Mouse (Mus musculus) adrenal gland, postnatal 25 days (tissue): ENCODE measurements at regions not wholly inside any gene's neighbourhood (a gene's known extent, or its start where the extent isn't known, plus 50 kb on each side); places are given as distances from the start of the nearest gene placed in this dataset.

Experiments used
- DNase-seq: peaks from one replicate; pipeline ENCODE4 v3.0.0; 2021; ENCODE audit warnings: mixed read lengths

- no peak for DNase-seq
Measured at GRCm38 (mm10) chr19:32881443-32881842, 124.1 kb downstream of the Pten start.

DNA sequence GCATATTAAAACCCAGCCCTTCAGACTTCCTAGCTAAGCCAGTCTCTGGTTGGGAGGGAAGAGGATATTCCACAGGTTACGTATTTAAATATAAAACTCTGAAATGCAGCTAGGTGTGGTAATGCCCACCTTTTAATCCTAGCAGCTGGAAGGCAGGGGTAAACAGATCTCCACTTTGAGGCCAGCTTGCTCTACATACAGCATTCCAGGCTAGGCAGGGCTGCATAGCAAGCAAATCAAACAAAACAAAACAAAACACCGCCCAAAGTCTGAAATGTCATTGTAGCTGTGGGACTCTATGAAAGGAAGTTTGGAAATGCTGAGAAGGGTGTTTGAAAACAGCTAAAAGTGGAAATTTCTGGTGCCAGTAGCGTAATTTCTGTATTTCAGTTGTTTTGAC is 127.0 kb downstream of the Pten start:
- DNase-seq, result no peak

- no peak for DNase-seq
Measured at GRCm38 (mm10) chr19:32885481-32886131, 128.3 kb downstream of the Pten start.

GRCm38 (mm10) chr19:32887190-32887589 is 129.9 kb downstream of the Pten start:
- no peak for DNase-seq

- DNase-seq, result no peak
Measured at GRCm38 (mm10) chr19:32888616-32889305, 131.5 kb downstream of the Pten start.

GRCm38 (mm10) chr19:32890801-32891200 is 133.5 kb downstream of the Pten start:
- DNase-seq, result no peak

DNA sequence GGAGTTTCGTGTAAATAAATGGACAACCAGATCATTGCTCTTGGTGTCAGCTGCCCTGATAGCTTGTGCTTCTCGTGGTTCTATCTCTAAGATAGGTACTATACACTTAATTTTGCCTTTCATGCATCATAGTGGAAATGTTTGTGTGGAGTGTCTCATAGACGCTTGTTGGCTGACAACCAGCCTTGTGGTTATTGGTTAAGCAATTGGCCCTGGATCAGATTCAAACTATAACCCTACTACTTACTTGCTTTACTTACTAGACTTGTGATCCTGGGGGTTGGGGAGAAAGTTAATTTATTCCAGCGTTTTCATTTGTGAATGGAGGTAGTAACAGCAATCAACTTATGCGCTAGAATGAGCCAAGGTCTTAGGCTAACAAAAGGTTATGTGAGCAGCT is 135.2 kb downstream of the Pten start:
- no peak for DNase-seq

DNA sequence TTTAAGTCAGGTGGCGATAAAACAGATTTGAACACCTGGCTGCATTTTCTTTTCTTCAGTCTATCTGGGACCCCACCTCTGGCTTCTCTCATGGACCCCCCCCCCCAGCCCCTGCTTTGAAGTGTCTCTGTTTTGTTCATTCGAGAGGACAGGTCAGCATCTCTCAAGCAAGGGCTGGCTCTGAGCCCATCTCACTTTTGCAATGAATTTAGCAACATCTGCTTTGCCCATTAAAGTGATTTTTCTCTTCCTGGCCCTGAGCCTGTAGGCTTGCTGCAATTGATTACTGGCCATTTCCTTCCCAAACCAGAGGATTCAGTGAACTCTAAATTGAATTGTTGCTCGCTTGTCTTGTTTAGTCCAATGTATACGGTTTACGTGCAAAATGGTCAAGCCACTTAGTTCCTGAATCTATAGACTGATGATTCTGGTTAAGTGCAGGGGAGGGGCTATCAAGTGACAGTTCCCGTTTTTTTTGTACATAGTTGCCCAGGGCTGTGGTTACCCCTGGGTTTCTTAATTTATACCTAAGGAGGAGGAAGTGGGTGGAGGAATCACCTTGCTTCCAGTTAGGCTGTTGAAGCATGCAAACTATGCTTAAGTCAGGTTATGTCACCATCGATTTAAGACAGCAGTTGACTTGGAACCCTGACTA is 146.3 kb downstream of the Pten start:
- DNase-seq, result peak; percentile 16

DNA sequence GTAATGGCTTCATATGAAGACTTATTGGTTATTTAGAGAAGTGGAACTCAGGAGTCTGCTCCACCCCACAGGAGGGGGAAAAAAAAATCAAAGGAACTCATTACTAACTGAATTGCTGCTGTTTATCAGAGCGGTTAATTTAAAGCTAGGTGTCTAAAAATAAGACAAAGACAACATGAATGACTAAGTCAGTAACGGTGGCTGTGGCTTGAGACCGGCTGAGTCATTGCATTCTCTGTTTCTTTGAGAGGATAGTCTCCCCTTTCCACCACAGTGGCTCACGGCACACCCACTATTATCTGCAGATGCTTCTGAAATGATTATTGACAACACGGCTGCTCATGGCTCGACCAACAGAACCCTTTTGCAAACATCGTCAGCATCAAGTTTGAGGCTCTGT is 147.2 kb downstream of the Pten start:
- no peak for DNase-seq

DNA sequence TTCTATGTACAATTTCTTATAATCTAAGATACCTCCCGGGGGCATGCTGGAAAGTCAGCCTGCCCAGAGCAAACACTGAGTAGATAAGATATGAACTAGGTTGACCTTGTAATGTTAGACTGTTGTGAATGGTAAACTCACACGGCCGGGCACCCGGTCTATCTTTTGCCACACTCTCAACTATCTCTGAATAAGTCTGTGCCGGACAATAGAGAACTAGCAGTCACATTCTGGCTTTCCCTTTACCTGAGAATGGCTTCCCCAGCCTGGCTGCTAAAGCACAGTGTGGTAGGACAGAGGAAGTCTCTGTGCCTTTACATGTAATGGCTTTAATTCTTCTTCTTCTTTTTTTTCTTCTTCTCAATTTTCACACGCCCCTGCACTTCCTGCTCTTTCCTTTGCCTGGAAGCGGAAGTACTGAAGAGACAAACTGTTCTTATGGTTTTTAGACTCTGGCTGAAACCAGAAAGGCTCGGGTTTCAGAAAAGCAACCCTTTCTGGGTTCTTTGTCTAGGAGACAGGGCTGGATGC is 148.7 kb downstream of the Pten start:
- no peak for DNase-seq

GRCm38 (mm10) chr19:32906820-32907219 is 149.5 kb downstream of the Pten start:
- DNase-seq, result no peak

DNA sequence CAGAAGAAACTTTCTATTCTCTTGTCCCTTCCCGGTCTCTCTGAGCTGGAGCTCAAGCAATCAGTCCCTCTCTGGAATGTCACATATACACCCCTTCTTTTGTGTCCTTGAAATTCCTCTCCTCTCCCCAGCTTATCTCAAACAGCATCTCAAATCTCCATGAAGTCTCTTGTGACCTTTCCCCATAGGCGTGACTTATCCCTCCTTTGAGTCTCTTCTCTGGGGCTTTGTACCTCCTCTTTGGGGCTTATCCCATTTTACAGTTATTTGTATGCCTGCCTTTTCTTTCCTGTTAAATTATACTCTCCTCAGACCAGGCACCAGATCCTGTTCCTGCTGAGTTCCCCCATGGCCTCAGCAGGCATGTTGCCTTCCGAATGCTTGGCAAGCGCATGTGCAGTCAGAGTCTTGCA is 152.8 kb downstream of the Pten start:
- DNase-seq, result no peak

DNA sequence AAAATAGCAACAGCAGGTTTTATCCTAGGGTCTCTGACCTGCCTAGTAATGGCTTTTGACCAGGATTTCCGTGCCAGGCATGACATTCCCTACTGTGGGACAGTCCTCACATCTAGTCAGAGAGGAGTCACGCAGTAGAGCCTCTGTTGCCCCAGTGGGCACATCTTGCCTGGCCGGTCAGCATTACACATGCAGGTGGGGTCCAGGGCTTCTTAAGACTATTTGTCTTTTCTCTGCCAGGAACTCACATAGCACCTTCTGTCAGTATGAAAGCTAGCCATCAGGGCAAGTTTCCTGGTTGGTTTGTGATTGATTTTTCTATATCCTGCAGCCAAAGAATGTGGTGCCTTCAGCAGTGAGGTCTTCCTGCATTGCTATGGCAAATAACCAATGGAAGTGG is 155.0 kb downstream of the Pten start:
- DNase-seq, result no peak

DNA sequence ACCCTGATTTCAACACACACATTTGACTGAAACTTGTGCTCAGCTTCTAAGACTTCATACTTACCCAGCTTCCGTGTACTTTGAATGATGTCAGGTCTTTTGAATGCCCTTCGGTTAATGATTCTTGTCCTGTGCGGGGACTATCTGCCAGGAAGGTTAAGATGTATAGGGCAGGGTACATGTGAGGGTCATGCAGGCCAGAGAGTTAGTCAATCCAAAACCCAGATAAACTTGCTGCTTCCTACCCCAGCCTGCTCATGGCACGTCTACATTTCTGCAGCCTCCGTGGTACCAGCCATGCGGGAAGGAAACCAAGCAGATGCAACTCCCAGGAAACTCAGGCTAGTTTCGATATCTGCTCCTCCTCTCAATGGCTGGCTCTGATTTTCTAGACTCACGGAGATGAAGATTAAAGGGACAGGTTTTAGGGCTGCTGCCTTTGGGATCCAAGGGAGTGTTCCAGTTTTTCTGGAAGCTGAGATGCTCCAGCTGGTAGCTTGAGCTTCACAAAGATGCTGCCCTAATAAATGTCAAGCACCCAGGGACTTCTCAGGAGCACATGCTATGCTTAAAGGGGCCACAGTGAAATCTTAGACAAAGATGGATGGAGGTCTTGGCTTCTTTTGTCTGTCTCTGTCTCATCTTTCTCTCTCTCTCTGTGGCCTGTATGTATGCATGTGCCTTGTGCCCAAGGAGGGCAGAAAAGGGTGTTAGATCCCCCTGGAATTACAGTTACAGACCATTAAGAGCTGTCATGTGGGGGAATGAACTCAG is 159.4 kb downstream of the Pten start:
- no peak for DNase-seq

DNA sequence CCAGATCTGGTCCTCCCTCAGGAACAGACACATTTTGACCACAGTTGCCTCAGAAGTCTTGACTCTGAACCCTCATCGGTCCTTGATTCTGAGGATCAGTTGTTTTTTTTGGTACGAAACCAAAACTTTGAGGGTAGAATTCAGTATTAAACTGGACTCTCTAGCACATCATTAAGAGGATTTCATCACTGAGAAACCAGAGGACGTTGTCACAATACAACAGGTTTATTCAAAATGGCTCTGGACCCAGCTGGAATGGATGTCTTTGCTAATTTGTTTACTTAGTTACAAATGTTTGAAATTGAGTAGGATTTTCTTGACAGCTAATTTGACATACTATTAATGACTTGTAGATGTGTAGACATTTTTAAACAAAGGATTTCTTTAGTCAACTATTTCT is 163.7 kb downstream of the Pten start:
- no peak for DNase-seq

- no peak for DNase-seq
Measured at GRCm38 (mm10) chr19:32923911-32924310, 166.6 kb downstream of the Pten start.

GRCm38 (mm10) chr19:32925628-32926505 is 168.6 kb downstream of the Pten start:
- no peak for DNase-seq

- no peak for DNase-seq
Measured at GRCm38 (mm10) chr19:32926571-32926970, 169.3 kb downstream of the Pten start.

GRCm38 (mm10) chr19:32933676-32934075 is 176.4 kb downstream of the Pten start:
- no peak for DNase-seq

DNA sequence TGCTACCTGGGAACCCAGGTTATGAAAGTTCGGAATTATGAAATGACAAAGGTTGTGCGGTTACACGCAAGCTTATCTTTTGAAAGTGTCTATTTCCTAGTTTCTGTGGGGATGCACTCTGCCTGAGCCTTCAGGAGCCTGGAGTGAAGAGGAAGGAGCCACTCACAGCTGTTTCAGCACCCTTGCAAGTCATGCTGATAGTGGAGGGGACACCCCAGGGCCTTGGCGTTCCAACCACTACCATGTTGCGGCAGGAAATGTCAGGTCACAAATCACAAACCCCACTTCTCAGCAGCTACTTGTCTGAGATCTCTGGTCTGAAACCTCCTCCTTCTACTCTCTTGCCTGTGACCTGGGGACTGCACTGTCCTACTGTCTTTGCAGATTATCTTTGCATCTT is 178.3 kb downstream of the Pten start:
- DNase-seq, result no peak

- DNase-seq, result no peak
Measured at GRCm38 (mm10) chr19:32937591-32937990, 180.3 kb downstream of the Pten start.

GRCm38 (mm10) chr19:32939692-32940091 is 182.4 kb downstream of the Pten start:
- no peak for DNase-seq
